Mouse (Mus musculus): ENCODE results near the gene Icam1. TPM values are rescaled to one million over a fixed set of nuclear protein-coding genes. Genes with fewer than 3 reads are reported as not detected.
A peak's percentile ranks its signal among the peaks of the same experiment; 100 is the strongest.
"Not testable (repeated sequence)": the region's sequence is repeated elsewhere in the genome, so short reads cannot be mapped to it uniquely, and the experiment has no call there.

The Icam1 gene
- polyA plus RNA-seq, 1 experiment = 79.0 TPM

DNA sequence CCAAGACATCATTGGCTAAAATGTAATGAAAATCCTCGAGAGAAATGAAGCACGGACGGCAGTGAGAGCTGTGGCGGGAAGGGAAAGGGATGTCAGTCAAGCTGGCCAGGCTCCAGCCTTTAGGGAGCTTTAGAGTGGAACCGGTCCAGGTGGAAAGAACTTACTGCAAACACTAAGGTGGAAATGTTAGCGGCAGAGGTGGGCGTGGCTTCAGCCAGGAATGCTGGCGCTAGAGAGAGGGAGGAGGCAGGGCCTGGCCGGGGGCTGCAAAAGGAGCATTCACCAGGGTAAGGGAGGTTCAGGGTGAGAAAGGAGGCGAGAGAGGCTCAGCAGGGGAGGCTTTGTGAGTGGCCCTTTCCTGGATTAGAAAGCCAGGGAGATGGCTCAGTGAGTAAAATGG lies 24.9 kb upstream of the Icam1 start:
- H3K4me1 ChIP-seq (ENCODE audit: control insufficient read depth, insufficient read depth, low read length) = peaks cover 5% of the 10 kb centered on the region; the same call in 1 of the 2 replicates
- TF ChIP-seq POLR2A (IDR thresholded peaks at IDR 0.05; ENCODE audit: borderline replicate concordance, low read depth, low read length) = no peak
- no peak for TF ChIP-seq CTCF (IDR thresholded peaks at IDR 0.05; ENCODE audit: low read depth, low read length)
- no peak overlapping the region for H3K4me3 ChIP-seq (ENCODE audit: insufficient read depth, low read length)
- H3K27ac ChIP-seq (ENCODE audit: insufficient read depth, low read depth, low read length) = no peak overlapping the region

DNA sequence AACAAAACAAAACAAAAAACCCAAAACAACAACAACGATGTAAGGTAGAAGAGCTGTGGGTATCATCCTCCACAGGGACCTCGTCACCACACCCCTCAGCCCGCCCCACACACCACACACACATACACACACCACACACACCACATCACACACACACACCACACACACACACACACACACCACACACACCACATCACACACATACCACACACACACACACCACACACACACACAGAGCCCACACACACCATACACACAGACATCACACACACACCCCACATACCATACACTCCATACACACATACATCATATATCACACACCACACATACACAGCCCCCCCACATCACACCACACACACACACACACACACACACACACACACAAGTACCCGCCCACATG lies 24.2 kb upstream of the Icam1 start:
- TF ChIP-seq POLR2A (IDR thresholded peaks at IDR 0.05; ENCODE audit: borderline replicate concordance, low read depth, low read length) (no peak), CTCF (IDR thresholded peaks at IDR 0.05; ENCODE audit: low read depth, low read length) (no peak)
- Histone ChIP-seq H3K4me1 (ENCODE audit: control insufficient read depth, insufficient read depth, low read length) (peaks cover 11% of the 10 kb centered on the region), H3K27ac (ENCODE audit: insufficient read depth, low read depth, low read length) (no peak overlapping the region), H3K4me3 (ENCODE audit: insufficient read depth, low read length) (no peak overlapping the region)

DNA sequence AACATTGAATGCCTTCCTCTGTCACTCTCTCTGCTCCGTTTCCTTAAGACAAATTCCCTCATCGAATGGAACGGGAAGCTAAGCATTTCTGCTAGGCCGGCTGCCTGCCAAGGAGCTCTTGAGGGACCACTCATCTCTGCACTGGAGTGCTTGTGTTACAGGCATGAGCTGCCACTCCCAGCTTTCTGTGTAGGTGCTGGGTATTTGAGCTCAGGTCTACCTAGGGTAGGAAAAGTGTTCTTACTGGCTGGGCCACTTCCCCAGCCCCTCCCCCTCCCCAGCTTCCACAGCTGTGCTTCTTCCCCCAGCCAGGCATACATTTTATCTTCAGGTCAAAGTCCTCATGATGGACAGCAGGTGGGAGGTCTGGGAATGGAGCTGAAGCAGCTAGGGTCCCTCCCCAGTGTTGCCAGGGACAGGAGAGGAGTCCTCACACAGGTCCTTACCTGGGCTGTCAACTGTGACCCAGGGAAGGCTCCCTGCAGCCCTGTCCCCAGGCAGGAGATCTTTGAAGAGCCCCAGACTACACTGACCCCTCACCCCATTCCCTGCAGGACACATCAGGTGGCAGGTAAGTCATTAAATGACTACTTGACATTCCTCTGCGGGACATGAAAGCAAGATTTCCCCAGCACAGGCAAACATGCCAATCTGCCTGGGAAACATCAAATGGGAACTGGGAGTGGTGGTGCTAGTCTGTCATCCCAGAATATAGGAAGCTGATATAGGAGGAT lies 22.5 kb upstream of the Icam1 start:
- Histone ChIP-seq H3K4me3 (ENCODE audit: insufficient read depth, low read length) (no peak overlapping the region), H3K4me1 (ENCODE audit: control insufficient read depth, insufficient read depth, low read length) (peaks cover 20% of the 10 kb centered on the region), H3K27ac (ENCODE audit: insufficient read depth, low read depth, low read length) (no peak overlapping the region)
- TF ChIP-seq POLR2A (IDR thresholded peaks at IDR 0.05; ENCODE audit: borderline replicate concordance, low read depth, low read length) = no peak
- no peak for TF ChIP-seq CTCF (IDR thresholded peaks at IDR 0.05; ENCODE audit: low read depth, low read length)

DNA sequence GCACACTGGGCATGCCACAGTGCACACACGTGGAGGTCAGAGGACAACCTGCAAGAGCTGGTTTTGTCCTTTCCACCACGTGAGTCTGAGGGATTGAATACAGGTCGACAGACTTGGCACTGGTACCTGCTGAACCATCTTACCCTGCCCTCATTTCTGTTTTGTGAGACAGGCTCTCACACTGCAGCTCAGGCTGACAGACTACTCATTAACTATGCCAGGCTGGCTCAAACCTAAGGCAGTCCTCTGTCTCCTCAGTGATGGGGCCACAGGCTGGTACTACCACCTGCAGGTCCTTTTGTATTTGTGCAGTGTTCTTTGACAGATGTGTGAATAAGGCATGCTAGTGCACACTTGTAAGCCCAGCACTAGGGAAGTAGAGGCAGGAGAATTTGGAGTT lies 20.7 kb upstream of the Icam1 start:
- Histone ChIP-seq H3K27ac (ENCODE audit: insufficient read depth, low read depth, low read length) (no peak overlapping the region), H3K4me3 (ENCODE audit: insufficient read depth, low read length) (no peak overlapping the region), H3K4me1 (ENCODE audit: control insufficient read depth, insufficient read depth, low read length) (peaks cover 20% of the 10 kb centered on the region)
- TF ChIP-seq POLR2A (IDR thresholded peaks at IDR 0.05; ENCODE audit: borderline replicate concordance, low read depth, low read length) (no peak), CTCF (IDR thresholded peaks at IDR 0.05; ENCODE audit: low read depth, low read length) (no peak)

DNA sequence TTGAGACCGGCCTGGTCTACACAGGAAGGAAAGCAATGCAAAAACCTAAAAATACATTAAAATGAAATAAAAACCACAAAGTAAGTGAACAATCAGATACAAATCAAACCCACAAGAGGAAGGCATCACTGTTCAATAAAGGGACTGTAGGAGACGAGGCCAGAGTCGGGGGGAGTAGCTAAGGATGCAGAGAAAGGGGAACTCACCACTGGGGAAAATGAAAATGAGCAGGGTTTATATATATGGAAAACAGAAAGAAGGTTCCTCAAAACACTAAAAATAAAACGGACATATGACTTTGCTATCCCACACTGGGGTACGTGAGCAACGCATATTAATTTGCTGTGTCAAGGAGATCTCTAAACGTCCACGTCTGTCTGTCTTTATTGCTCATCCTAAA lies 18.7 kb upstream of the Icam1 start:
- peak overlapping the region; percentile 31 for H3K4me3 ChIP-seq (ENCODE audit: insufficient read depth, low read length)
- TF ChIP-seq CTCF (IDR thresholded peaks at IDR 0.05; ENCODE audit: low read depth, low read length) = no peak
- H3K4me1 ChIP-seq (ENCODE audit: control insufficient read depth, insufficient read depth, low read length) = peaks cover 20% of the 10 kb centered on the region
- H3K27ac ChIP-seq (ENCODE audit: insufficient read depth, low read depth, low read length) = peak overlapping the region; percentile 98

DNA sequence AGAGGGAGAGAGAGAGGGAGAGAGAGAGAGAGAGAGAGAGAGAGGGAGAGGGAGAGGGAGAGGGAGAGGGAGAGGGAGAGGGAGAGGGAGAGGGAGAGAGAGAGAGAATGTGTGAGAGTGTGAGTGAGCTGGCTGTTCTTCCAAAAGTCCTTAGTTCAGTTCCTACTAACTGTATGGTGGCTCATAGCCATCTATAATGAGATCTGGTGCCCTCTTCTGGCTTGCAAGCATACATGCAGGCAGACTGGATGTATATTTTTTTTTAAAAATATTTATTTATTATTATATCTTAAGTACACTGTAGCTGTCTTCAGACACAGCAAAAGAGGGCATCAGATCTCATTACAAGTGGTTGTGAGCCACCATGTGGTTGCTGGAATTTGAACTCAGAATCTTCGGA lies 17.4 kb upstream of the Icam1 start:
- Histone ChIP-seq H3K27ac (ENCODE audit: insufficient read depth, low read depth, low read length) (peak overlapping the region; percentile 98), H3K4me1 (ENCODE audit: control insufficient read depth, insufficient read depth, low read length) (peaks cover 21% of the 10 kb centered on the region)
- H3K4me3 ChIP-seq (ENCODE audit: insufficient read depth, low read length) = not testable (repeated sequence)

DNA sequence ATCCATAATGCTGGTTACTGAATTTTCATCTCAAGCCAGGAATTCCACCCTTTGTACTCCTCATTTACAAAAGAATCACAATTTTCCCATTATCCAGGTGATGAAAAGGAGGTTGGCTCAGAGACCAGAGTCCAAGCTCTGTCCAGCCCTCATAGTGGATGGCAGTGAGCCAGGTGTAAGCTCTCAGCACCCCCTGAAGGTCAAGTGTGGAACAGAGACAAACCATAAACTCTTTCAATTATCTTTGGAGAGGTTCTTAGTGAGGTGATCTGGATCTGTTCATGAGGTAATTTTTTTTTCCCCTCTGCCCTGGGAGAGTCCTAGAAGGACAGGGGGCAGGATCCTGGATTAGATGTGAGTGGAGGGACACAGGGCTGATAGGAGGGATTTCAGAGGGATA lies 15.0 kb upstream of the Icam1 start:
- H3K27ac ChIP-seq (ENCODE audit: insufficient read depth, low read depth, low read length) = no peak overlapping the region
- TF ChIP-seq CTCF (IDR thresholded peaks at IDR 0.05; ENCODE audit: low read depth, low read length) = 0 out of 2 replicates have a peak, but pooled peaks have one; percentile 9
- TF ChIP-seq POLR2A (IDR thresholded peaks at IDR 0.05; ENCODE audit: borderline replicate concordance, low read depth, low read length) = no peak
- no peak overlapping the region for H3K4me3 ChIP-seq (ENCODE audit: insufficient read depth, low read length)

DNA sequence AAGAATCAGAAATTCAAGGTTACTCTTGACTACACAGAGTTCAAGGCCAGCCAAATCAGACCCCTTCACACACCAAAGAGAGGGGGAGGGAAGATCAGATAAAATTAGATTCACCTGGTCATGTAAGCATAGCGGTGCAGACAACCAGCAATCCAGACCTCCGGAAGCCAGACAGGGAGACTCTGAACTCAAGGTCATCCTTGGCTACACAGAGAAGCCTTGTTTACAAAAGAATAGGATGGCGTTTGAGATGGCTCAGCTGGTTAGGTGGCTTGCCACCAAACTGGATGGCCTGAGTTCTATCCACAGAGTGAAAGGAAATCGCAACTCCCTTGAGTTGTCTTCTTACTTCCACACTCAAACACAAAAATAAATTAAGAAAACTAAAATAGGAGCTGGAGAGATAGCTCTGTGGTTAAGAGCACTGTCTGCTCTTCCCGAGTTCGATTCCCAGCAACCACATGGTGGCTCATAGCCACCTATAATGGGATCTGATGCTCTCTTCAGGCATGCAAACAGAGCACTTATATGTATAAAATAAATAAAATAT lies 14.1 kb upstream of the Icam1 start:
- TF ChIP-seq POLR2A (IDR thresholded peaks at IDR 0.05; ENCODE audit: borderline replicate concordance, low read depth, low read length) (no peak), CTCF (IDR thresholded peaks at IDR 0.05; ENCODE audit: low read depth, low read length) (no peak)
- Histone ChIP-seq H3K27ac (ENCODE audit: insufficient read depth, low read depth, low read length) (no peak overlapping the region), H3K4me1 (ENCODE audit: control insufficient read depth, insufficient read depth, low read length) (peaks cover 10% of the 10 kb centered on the region), H3K4me3 (ENCODE audit: insufficient read depth, low read length) (no peak overlapping the region)

More for the DNA sequence above, 15.0 kb upstream of the Icam1 start:
- H3K4me1 ChIP-seq (ENCODE audit: control insufficient read depth, insufficient read depth, low read length) = peaks cover 17% of the 10 kb centered on the region

DNA sequence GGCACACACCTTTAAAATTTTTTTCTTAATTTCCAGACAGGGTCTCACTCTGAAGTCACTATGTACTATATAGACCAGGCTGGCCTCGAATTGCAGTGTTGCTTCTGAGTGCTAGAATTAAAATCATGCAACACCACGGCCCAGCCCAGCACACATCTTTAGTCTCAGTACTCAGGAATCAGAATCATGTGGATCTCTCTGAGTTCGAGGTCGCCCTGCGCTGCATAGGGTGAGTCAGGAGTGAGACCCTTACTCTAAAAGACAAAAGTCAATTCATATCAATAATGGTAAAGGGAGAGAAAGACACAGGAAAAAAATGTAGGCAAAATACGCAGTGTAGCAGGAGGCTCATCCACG lies 13.5 kb upstream of the Icam1 start:
- H3K4me3 ChIP-seq (ENCODE audit: insufficient read depth, low read length) = peak overlapping the region; percentile 90
- H3K4me1 ChIP-seq (ENCODE audit: control insufficient read depth, insufficient read depth, low read length) = peaks cover 8% of the 10 kb centered on the region
- H3K27ac ChIP-seq (ENCODE audit: insufficient read depth, low read depth, low read length) = peak overlapping the region; percentile 11; the same call in 1 of the 2 replicates
- TF ChIP-seq CTCF (IDR thresholded peaks at IDR 0.05; ENCODE audit: low read depth, low read length) (no peak), POLR2A (IDR thresholded peaks at IDR 0.05; ENCODE audit: borderline replicate concordance, low read depth, low read length) (no peak)

DNA sequence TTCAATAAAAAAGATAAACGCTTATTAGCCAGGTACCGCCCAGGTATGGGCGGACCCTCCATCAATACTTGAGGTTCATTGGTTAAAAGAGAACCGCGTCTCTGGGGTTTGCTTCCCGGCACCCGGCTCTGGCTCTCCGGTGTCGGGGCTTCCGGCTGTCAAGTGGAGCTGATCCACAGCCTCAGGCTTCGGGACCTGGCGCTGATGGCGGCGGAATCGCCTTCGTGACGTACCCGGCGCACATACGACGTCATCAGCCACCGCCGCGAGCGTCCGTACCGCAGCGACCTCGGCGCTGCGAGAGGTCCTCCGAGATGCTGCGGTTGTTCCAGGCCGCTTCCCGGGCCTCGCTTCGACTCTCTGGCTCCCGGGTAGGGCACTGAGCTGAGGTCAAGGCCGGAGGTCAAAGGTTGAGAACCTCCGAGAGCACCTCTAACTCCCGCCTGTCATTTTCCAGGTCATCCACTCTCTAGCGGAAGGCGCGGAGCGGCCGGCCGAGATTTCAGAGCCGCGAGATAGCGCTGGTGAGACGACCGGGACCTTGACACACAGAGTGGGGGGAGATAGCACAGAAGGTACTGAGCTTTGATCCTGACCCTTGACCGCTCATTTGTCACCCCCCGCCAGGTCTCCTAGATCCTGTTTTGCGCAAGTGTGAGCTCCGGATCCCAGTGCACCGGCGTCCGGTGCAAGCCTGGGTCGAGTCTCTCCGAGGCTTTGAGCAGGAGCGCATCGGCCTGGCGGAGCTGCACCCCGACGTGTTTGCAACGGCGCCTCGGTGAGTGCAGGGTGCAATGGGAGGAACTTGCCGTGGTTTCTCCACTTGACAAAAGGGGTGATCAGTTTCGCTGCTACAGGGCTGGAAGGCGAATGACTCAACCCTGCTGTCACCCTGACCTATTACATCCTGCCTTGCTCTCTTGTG lies 12.9 kb upstream of the Icam1 start, which contains the start of gene Mrpl4:
Mrpl4 (plus strand) TSS at position 112 of the 925 bp plus-strand sequence.
- H3K4me3 ChIP-seq (ENCODE audit: insufficient read depth, low read length) = peak within 1 kb of the TSS; percentile 90
- peak; percentile 90; the same call in 1 of the 2 replicates for TF ChIP-seq POLR2A (IDR thresholded peaks at IDR 0.05; ENCODE audit: borderline replicate concordance, low read depth, low read length)
- TF ChIP-seq CTCF (IDR thresholded peaks at IDR 0.05; ENCODE audit: low read depth, low read length) = peak; percentile 28; the same call in 1 of the 2 replicates

More for the DNA sequence above, 12.9 kb upstream of the Icam1 start, which contains the start of gene Mrpl4:
- Histone ChIP-seq H3K27ac (ENCODE audit: insufficient read depth, low read depth, low read length) (peak within 1 kb of the TSS; percentile 63), H3K4me1 (ENCODE audit: control insufficient read depth, insufficient read depth, low read length) (peaks cover 4% of the 10 kb centered on the region)

All from bone marrow macrophage, adult 2 months (primary cell).